ENCODE assay signal across 12 mouse cellular contexts in genomic region chr7:135086556-135086955, GRCm38 (mm10).
"Had no signal": no experiment of that assay in that cellular context is flagged by ENCODE, and none has a peak within 500 bp of the region (broad histone marks: within the 10 kb centered on the region; RNA-seq: fewer than 3 reads in every experiment).

No protein-coding gene starts in this region.

- DNase-seq: gastrocnemius, adult 2 months; gastrocnemius, postnatal 10 days; gastrocnemius, postnatal 25 days; heart, adult 2 months; heart, postnatal 4 days; kidney, adult 18-20 months; kidney, adult 8-10 months; kidney, postnatal 10 days; kidney, postnatal 25 days; kidney, postnatal 4 days; liver; lung, adult 18-20 months had no signal
